Mouse (Mus musculus): ENCODE results near the gene Pip4k2a. TPM values are rescaled to one million over a fixed set of nuclear protein-coding genes. Genes with fewer than 3 reads are reported as not detected.

Gene Pip4k2a
- polyA plus RNA-seq, 1 experiment from 2014 or later: 16.2 TPM

Other genes starting within 250 kb of the Pip4k2a start
- gene 4930426L09Rik, start 217 bp upstream of the Pip4k2a start, polyA plus RNA-seq (2014; fragmentation: Nextera tagmentation; extraction: Ambion mirVana): 0.49 and 0.92 TPM in 2 replicates
- gene Armc3, start 201.2 kb upstream of the Pip4k2a start, polyA plus RNA-seq (2014; fragmentation: Nextera tagmentation; extraction: Ambion mirVana): 0.58 and 1.8 TPM in 2 replicates